Mouse (Mus musculus): ENCODE data around the gene Derl3.
"Not testable (repeated sequence)": the region's sequence is repeated elsewhere in the genome, so short reads cannot be mapped to it uniquely, and the experiment has no call there.

The Derl3 gene

DNA sequence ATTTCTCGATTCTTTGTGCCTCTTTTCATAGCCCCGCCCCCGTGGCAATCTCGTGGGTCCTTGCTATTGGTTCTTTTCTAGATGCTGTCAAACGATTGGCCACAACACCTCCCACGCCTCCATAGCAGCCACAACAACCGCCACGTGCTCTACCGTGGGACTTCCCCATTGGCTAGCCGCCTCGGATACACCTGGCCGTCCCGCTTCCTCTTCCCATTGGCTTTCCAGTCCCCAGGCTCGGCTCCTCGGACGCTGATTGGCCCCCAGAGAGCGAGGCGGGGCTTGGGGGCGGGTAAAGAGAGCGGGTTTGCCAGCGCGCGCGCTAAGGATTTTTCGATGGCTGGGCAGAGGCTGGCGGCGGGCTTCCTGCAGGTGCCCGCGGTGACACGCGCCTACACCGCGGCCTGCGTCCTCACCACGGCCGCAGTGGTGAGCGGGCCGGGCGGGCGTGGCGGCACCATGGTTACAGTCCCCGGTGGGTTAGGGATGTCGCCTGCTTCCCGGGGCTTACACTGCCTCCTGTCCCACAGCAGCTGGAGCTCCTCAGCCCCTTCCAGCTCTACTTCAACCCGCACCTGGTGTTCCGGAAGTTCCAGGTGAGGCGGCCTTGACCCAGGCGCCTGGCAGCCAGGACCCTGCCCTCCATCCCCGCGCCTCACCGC, at the start of gene Derl3:
Derl3 (plus strand) TSS at position 325 of the 662 bp plus-strand sequence.
- in situ Hi-C loops (cut with MboI; ENCODE audit: unreplicated experiment in 2 of 2): no loop called here

DNA sequence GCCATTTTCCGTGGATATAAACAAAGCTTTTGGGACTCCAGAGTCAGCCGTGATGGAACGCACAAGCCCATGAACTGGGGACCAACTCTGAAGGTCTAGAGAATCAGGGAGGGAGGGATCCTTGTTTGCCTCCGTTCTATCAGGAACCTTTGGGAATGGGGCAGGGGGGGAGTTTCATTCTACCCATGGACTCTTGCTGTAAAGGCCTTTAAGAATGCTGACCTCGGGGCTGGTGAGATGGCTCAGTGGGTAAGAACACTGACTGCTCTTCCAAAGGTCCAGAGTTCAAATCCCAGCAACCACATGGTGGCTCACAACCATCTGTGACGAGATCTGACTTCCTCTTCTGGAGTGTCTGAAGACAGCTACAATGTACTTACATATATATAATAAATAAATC, 49.3 kb upstream of the Derl3 start:
- in situ Hi-C loops (cut with MboI; ENCODE audit: unreplicated experiment in 2 of 2): not testable (repeated sequence)

- in situ Hi-C loops (cut with MboI; ENCODE audit: unreplicated experiment in 2 of 2): no loop called here
These were observed 48.4 kb upstream of the Derl3 start for GRCm38 (mm10) chr10:75844800-75845199.

DNA sequence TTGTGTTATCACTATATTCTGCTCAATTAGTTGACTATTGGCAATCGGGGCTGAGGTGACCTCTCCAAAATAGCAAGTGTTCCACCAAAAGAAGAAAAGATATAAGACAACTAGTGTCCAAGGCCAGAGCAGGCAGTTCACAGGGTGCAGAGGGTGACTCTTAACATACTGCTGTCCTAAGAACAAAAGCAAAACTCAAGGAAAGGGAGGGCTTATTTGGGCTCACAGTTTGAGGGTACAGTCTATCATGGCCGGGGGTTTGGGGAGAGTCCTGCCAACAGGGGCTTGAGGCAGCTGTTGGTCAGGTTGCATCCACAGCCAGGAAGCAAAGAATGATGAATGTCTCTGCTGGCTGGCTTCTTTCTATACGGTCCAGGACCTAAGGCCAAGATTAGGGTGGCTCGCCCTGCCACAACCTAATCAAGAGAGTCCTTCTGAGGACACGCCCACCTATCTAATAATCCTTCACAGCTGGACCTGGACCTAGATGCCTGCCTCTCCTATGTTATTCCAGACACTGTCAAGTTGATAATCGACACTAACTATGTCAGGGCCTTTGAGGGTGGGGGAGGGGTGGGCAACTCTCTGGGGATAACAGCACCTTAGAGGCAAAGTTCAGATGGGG, 47.8 kb upstream of the Derl3 start:
- in situ Hi-C loops (cut with MboI; ENCODE audit: unreplicated experiment in 2 of 2): no loop called here

- in situ Hi-C loops (cut with MboI; ENCODE audit: unreplicated experiment in 2 of 2): no loop called here
These were observed 44.8 kb upstream of the Derl3 start for GRCm38 (mm10) chr10:75848382-75848781.

- in situ Hi-C loops (cut with MboI; ENCODE audit: unreplicated experiment in 2 of 2): no loop called here
These were observed 42.1 kb upstream of the Derl3 start for GRCm38 (mm10) chr10:75851076-75851475.

GRCm38 (mm10) chr10:75851681-75852080, 41.5 kb upstream of the Derl3 start:
- in situ Hi-C loops (cut with MboI; ENCODE audit: unreplicated experiment in 2 of 2): no loop called here

DNA sequence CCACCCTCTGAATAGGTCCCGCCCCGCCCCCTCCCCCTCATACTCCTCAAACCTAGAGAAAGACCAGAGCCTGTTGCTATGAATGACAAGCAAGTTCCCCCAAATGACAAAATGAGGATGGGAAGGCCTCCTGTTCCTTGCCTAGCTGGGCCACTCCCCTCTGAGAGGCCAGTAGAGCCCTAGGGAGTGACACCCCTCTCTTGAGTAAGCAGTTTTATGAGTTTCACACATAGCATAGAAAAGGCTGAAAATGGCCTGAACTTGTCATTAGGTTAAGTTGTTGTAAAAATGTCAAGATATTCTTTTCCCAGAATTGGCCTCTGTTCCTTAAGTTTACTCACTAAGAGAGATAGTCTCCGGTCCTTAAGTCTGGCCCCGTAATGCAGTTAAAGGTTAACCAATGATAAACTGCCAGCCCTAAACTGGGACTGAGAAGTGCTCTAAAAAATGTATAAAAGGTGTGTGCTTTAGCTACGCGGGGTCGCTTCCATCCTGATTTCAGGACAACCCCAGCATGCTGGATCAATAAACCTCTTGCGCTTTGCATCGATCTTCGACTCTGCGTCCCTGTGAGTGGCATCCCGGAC, 40.6 kb upstream of the Derl3 start:
- in situ Hi-C loops (cut with MboI; ENCODE audit: unreplicated experiment in 2 of 2): no loop called here

- in situ Hi-C loops (cut with MboI; ENCODE audit: unreplicated experiment in 2 of 2): no loop called here
These were observed 39.8 kb upstream of the Derl3 start for GRCm38 (mm10) chr10:75853452-75853851.

DNA sequence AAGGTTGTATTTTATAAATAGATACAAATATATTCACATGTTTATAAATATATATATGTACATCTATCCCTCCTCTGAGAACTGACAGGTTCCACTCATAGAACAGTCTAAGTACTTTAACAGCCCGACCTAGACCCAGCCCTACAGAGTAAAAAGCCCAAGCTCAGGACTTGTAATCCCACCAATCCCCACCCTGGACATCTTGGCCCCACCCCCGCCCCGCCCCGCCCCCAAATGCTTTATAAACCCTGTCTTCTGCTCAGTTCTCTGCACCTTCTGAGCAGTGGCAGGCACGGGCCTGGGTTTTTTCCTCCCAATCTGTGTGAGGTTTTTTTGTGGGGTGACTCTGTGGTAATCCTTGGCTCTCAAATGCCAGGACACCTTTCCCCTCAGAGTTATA, 39.1 kb upstream of the Derl3 start:
- in situ Hi-C loops (cut with MboI; ENCODE audit: unreplicated experiment in 2 of 2): no loop called here

DNA sequence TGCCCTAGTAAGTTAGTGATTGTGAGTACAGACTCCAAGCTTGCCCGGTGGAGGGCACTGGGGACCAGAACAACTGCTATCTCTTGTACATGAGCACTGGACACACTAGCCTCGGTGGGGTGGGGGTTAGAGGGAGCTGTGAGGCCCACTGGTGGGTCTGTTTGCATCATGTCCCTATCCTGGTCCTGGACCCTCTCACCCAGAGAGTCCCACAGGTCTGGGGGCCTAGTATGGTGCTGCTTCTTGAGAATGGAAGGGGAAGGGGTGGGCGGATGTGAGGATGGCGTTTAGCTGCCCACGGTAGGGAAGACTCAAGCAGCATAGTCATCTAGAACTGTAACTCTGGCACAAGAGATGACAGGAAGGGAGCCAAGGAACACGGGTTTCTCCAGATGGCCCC, 38.4 kb upstream of the Derl3 start:
- in situ Hi-C loops (cut with MboI; ENCODE audit: unreplicated experiment in 2 of 2): loop anchor here (5.0 kb wide), 3 partner anchors 107 to 267 kb away; partner anchors contain the start of gene Ggt5 (in 2 of the 2)

- in situ Hi-C loops (cut with MboI; ENCODE audit: unreplicated experiment in 2 of 2): loop anchor here (5.0 kb wide), 3 partner anchors 108 to 268 kb away; partner anchors contain the start of gene Ggt5 (in 2 of the 2)
These were observed 37.7 kb upstream of the Derl3 start for GRCm38 (mm10) chr10:75855416-75855981.

- in situ Hi-C loops (cut with MboI; ENCODE audit: unreplicated experiment in 2 of 2): loop anchor here (5.0 kb wide), 3 partner anchors 109 to 269 kb away; partner anchors contain the start of gene Ggt5 (in 2 of the 2)
These were observed 36.9 kb upstream of the Derl3 start for GRCm38 (mm10) chr10:75856155-75856907.

GRCm38 (mm10) chr10:75856976-75857375, 36.2 kb upstream of the Derl3 start:
- in situ Hi-C loops (cut with MboI; ENCODE audit: unreplicated experiment in 2 of 2): loop anchor here (5.0 kb wide), 3 partner anchors 110 to 270 kb away; partner anchors contain the start of gene Ggt5 (in 2 of the 2)

DNA sequence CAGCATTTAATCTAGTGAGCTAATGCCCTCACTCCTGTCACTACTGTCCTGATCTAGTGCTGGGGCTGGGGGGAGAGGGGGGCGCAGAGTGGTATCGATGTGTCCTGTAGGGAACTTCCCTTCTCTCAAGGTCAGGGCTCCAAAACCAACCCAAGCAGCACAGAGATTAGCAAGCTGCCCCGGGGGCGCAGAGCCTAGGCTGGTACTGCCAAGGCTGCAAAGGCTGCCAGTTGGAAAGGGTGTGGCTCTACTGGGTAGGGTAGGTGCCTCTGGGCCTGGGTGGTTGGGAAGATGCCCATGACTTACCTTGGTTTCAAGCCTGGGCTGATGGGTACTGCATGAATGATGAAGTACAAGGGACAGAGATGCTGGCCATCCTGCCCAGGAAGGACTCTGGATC, 35.6 kb upstream of the Derl3 start:
- in situ Hi-C loops (cut with MboI; ENCODE audit: unreplicated experiment in 2 of 2): loop anchor here (5.0 kb wide), 3 partner anchors 110 to 270 kb away; partner anchors contain the start of gene Ggt5 (in 2 of the 2)

DNA sequence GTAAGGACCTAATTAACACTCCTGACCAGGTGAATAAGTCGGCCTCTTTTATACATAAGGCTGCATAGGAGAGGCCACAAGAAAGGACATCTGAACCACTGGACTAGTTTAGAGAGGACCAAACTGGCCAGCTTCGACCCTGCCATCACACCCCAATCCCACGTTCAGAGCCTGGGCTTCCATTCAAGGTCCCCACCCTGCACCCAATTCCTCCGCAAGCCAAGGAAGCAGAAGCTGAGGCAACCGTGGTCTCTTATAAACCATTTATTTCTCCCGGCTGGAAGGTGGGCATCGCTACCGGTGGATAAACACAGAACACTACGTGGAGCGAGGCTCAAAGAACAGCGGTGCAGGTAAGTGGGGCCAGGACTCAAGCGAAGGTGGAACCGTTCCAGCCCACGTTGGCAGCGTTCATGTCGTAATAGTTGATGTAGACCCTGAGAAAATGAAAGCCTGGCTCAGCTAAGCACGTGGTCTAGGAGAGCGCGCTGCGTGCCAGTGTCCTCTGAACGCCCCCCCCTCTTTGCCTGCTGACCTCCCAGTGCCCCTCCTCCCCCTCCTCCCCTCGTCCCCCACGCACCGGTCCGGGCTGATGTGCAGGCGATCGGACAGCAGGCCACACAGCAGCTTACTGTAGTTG, 34.0 kb upstream of the Derl3 start:
- in situ Hi-C loops (cut with MboI; ENCODE audit: unreplicated experiment in 2 of 2): loop anchor here (5.0 kb wide), 3 partner anchors 112 to 272 kb away; partner anchors contain the start of gene Ggt5 (in 2 of the 2)

DNA sequence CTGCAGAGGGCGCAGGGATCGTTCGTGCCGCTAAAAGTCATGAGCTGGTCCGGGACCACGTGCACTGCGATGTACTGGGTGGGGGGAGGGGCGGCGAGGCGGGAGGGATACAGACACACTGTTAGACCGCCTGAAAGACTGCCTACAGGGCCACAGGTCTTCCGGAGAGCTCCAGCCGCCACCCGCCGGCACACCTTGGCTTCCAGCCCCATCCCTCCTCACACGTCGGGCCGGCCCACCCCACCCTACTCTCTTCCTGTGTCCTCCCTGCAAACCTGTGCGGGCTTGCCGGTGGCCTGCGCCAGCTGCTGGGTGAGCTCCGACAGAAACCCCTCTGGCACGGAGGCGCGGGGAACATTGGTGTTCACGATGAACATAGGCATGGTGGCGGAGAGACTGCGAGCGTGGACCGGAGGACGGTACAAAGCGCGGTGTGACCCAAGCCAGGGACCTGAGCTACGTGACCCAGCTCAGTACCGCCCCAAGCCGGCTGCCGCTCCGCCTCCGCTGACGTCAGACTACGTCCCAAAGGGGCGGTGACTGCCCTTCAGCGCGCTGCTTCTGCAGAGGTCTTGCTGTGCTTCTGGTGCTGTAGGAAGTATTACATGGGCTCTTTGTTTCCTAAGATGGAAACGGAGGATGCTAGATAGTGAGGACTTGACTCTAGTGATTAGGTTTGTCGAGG, 33.3 kb upstream of the Derl3 start, which contains the start of gene Mif:
Mif (minus strand) TSS at position 455 of the 685 bp plus-strand sequence.
- in situ Hi-C loops (cut with MboI; ENCODE audit: unreplicated experiment in 2 of 2): loop anchor here (5.0 kb wide), 3 partner anchors 113 to 273 kb away; partner anchors contain the start of gene Ggt5 (in 2 of the 2)

DNA sequence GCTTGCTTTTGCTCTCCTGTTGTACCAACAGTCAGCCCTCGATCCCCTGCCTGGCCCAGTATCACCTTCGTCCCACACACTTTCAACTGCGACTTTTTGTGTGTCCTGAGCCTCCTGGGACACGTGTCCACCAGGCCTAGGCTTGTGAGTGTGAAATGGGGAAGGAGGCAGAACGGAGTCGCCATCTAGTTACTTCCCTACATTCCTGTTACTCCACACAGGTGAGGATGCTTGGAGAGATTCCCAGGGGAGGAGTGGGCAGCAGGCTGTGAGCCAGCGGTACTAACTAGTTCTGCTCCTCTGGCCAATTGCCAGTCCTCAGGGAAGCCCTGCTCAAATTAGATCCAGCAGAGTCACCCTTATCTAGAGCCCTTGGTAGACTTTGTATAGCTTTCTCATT, 32.5 kb upstream of the Derl3 start:
- in situ Hi-C loops (cut with MboI; ENCODE audit: unreplicated experiment in 2 of 2): no loop called here

DNA sequence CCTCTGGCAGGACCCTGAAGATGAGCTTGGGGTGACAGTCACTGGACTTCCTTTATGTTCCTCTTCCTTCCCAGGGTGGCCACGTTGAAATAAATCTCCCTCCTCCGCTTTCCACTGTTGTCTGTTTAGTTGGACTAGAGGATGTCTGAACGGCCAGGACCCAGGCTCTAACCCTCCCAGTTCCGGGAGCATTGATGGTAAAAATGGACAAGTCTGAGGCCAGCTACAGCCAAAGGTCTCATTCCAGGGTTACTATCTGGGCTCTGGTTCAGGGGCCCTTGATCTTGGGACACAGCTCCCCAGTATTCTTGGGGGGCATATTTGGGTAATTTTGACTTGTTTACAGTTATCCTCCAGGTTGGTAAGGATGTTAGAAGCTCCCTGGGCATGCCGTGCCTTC, 31.6 kb upstream of the Derl3 start:
- in situ Hi-C loops (cut with MboI; ENCODE audit: unreplicated experiment in 2 of 2): no loop called here

Measured in v-Abl transformed pro-B cells (cell line).